Mouse (Mus musculus): Measurements from ENCODE around the gene Resf1. TPM values are rescaled to one million over a fixed set of nuclear protein-coding genes. Genes with fewer than 3 reads are reported as not detected.

The Resf1 gene
- polyA plus RNA-seq (2015; fragmentation: Nextera tagmentation; extraction: Ambion mirVana), result 27.3 and 30.9 TPM in 2 replicates

DNA sequence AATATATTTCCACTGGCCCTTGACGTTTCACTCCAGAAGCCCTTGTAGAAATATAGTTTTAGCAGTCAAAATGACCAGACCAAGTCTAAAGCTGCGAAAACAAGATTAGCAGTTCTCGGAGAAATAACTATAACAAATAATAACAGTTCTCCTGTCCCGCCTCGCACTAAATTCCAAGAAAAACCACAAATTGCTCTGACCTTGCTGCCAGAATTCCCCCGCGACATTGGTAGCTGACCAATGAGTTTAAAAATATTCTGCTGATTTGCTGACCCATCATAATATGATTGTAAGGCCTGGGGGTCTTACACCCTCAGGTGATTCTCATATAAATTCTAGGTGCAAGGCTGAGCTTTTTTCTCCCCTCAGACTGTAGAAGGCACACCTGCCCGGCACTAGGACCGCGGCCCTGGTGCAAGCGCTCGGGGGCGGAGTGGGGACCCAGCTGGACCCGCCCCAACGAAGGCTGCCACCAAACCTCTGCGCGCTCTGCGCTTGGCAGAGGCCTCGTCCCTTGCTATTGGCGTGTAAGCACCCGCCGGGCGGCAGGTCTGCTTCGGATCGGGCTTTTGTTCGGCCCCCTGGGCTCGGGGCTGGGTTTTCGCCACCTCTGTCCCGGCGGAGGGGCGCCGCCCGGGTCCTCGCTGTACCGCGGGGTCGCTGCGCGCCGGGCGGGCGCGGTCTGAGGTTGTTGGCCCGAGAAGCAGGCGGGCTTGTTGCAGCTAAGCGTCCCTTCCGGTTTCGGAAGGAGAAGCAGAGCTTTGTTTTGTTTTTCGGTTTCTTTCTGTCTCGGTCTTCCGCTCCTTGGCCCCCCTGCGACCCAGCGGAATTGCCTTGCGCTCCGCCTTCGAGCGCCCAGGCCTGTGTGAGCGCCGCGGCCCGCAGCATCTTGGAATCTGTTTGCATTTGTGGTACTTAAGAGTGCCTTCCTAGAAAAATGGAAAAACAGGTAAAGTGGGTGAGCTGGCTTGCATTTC lies at the start of gene Resf1:
TSS of gene Resf1 (plus strand) at position 459 of the 977 bp plus-strand sequence.

Other genes starting within 250 kb of the Resf1 start
- gene Dennd5b, start 207.7 kb upstream of the Resf1 start, polyA plus RNA-seq (2015; fragmentation: Nextera tagmentation; extraction: Ambion mirVana), result 2.9 and 3.6 TPM in 2 replicates
- gene Gm10203, start 179.2 kb upstream of the Resf1 start, polyA plus RNA-seq (2015; fragmentation: Nextera tagmentation; extraction: Ambion mirVana), result not detected in 2 replicates
- 14.5 and 14.7 TPM in 2 replicates for gene Etfbkmt, start 169.6 kb upstream of the Resf1 start, polyA plus RNA-seq (2015; fragmentation: Nextera tagmentation; extraction: Ambion mirVana)
- gene Amn1, start 120.7 kb upstream of the Resf1 start, polyA plus RNA-seq (2015; fragmentation: Nextera tagmentation; extraction: Ambion mirVana), result 19.1 and 21.1 TPM in 2 replicates
- gene Bicd1, start 99.5 kb downstream of the Resf1 start, polyA plus RNA-seq (2015; fragmentation: Nextera tagmentation; extraction: Ambion mirVana), result 0.90 and 1.3 TPM in 2 replicates

Measured in skeletal muscle tissue, postnatal 0 days (tissue).